Comparison of ENCODE assay signal across 21 mouse cellular contexts in the genomic region with DNA sequence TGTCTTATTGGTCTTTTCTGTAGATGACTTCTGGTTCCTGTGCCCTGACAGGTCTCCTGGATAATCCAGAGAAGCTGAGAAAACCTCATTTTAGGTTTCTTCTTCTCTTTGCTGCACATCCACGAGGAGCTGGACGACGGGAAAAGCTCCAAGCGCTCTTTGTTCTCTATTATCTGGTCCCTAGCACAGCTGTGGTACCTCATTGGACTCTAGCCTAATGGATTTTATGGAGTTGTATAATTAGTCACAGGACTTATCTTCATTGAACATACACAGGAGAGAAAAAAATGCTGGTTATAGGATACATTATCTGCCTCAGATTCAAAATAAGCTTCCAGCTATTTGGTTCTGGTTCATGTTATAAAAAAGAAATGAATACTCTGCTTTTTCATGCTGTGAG.
DNase-seq lines count a peak whose midpoint lies in the region; ATAC-seq lines count a peak whose summit lies in the region.
"Had no signal": no experiment of that assay in that cellular context is flagged by ENCODE, and none has a peak within 500 bp of the region (broad histone marks: within the 10 kb centered on the region; RNA-seq: fewer than 3 reads in every experiment).

No protein-coding gene starts in this region.

- peak; percentile 34; the same call in 1 of the 2 replicates for ATAC-seq in hindbrain, embryonic 14.5 days (ENCODE audit: low FRiP score)
- no peak for ATAC-seq in hindbrain, embryonic 13.5 days (ENCODE audit: low FRiP score)
- peak; percentile 53; the same call in 1 of the 2 replicates for ATAC-seq in midbrain, embryonic 13.5 days
- no peak for ATAC-seq in midbrain, embryonic 11.5 days (ENCODE audit: low FRiP score)
- peak; percentile 63 for ATAC-seq in midbrain, embryonic 14.5 days (ENCODE audit: low FRiP score, low TSS enrichment)
- ATAC-seq: forebrain, embryonic 13.5 days; forebrain, postnatal 0 days had no signal

- H3K9ac ChIP-seq in hindbrain, embryonic 14.5 days, result no peak overlapping the region
- no peak overlapping the region for H3K9ac ChIP-seq in hindbrain, embryonic 13.5 days
- H3K9ac ChIP-seq in midbrain, embryonic 13.5 days (replicated peaks), result no peak overlapping the region
- no peak overlapping the region for H3K9ac ChIP-seq in midbrain, embryonic 11.5 days (ENCODE audit: low read length)
- H3K9ac ChIP-seq in midbrain, embryonic 14.5 days (replicated peaks; ENCODE audit: low read length), result no peak overlapping the region
- H3K9ac ChIP-seq: embryonic facial prominence, embryonic 13.5 days; forebrain, embryonic 13.5 days; forebrain, postnatal 0 days; heart, embryonic 13.5 days; hindbrain, embryonic 15.5 days had no signal

- no peaks in the 10 kb centered on the region for H3K27me3 ChIP-seq in hindbrain, embryonic 14.5 days (ENCODE audit: control insufficient read depth, insufficient read depth, low read length)
- no peaks in the 10 kb centered on the region for H3K27me3 ChIP-seq in hindbrain, embryonic 13.5 days
- no peaks in the 10 kb centered on the region for H3K27me3 ChIP-seq in midbrain, embryonic 13.5 days
- no peaks in the 10 kb centered on the region for H3K27me3 ChIP-seq in midbrain, embryonic 11.5 days (ENCODE audit: control insufficient read depth, insufficient read depth, low read length)
- H3K27me3 ChIP-seq in midbrain, embryonic 14.5 days (ENCODE audit: control insufficient read depth, insufficient read depth, low read length), result no peaks in the 10 kb centered on the region
- H3K27me3 ChIP-seq: embryonic facial prominence, embryonic 13.5 days; forebrain, embryonic 13.5 days; heart, embryonic 13.5 days; hindbrain, embryonic 15.5 days had no signal

- H3K4me2 ChIP-seq in hindbrain, embryonic 14.5 days (replicated peaks), result no peak overlapping the region
- no peak overlapping the region for H3K4me2 ChIP-seq in hindbrain, embryonic 13.5 days
- no peak overlapping the region for H3K4me2 ChIP-seq in midbrain, embryonic 13.5 days (replicated peaks)
- no peak overlapping the region for H3K4me2 ChIP-seq in midbrain, embryonic 11.5 days
- no peak overlapping the region for H3K4me2 ChIP-seq in midbrain, embryonic 14.5 days (ENCODE audit: low read length)
- H3K4me2 ChIP-seq: embryonic facial prominence, embryonic 13.5 days; forebrain, embryonic 13.5 days; heart, embryonic 13.5 days; hindbrain, embryonic 15.5 days had no signal

- no peak overlapping the region for H3K27ac ChIP-seq in hindbrain, embryonic 14.5 days
- no peak overlapping the region for H3K27ac ChIP-seq in hindbrain, embryonic 13.5 days
- H3K27ac ChIP-seq in midbrain, embryonic 13.5 days, result peak overlapping the region; percentile 30; the same call in 1 of the 2 replicates
- no peak overlapping the region for H3K27ac ChIP-seq in midbrain, embryonic 11.5 days (ENCODE audit: low read depth, low read length)
- peak overlapping the region; percentile 49; the same call in 1 of the 2 replicates for H3K27ac ChIP-seq in midbrain, embryonic 14.5 days (replicated peaks; ENCODE audit: low read depth, low read length)
- H3K27ac ChIP-seq: embryonic facial prominence, embryonic 13.5 days; forebrain, embryonic 13.5 days; gastrocnemius, adult 2 months; heart, embryonic 13.5 days; hindbrain, embryonic 15.5 days had no signal

- no peak overlapping the region for H3K4me3 ChIP-seq in hindbrain, embryonic 14.5 days (replicated peaks; ENCODE audit: low read length)
- no peak overlapping the region for H3K4me3 ChIP-seq in hindbrain, embryonic 13.5 days
- H3K4me3 ChIP-seq in midbrain, embryonic 13.5 days (replicated peaks), result no peak overlapping the region
- no peak overlapping the region for H3K4me3 ChIP-seq in midbrain, embryonic 11.5 days (ENCODE audit: low read depth, low read length)
- H3K4me3 ChIP-seq in midbrain, embryonic 14.5 days (replicated peaks; ENCODE audit: low read depth, low read length), result no peak overlapping the region
- H3K4me3 ChIP-seq: embryonic facial prominence, embryonic 13.5 days; forebrain, embryonic 13.5 days; gastrocnemius, adult 2 months; heart, embryonic 13.5 days; hindbrain, embryonic 15.5 days had no signal

- H3K4me1 ChIP-seq in hindbrain, embryonic 14.5 days (replicated peaks; ENCODE audit: control insufficient read depth, insufficient read depth, low read length), result no peaks in the 10 kb centered on the region
- H3K4me1 ChIP-seq in hindbrain, embryonic 13.5 days (replicated peaks), result no peaks in the 10 kb centered on the region
- peaks cover 16% of the 10 kb centered on the region for H3K4me1 ChIP-seq in midbrain, embryonic 13.5 days (replicated peaks)
- H3K4me1 ChIP-seq in midbrain, embryonic 11.5 days (ENCODE audit: control insufficient read depth, insufficient read depth, low read length), result peaks cover 8% of the 10 kb centered on the region; the same call in 1 of the 2 replicates
- no peaks in the 10 kb centered on the region for H3K4me1 ChIP-seq in midbrain, embryonic 14.5 days (ENCODE audit: control insufficient read depth, insufficient read depth, low read length)
- H3K4me1 ChIP-seq: embryonic facial prominence, embryonic 13.5 days; heart, embryonic 13.5 days; hindbrain, embryonic 15.5 days had no signal

- 66% methylated on average over 4 of the region's 4 CpGs for WGBS in hindbrain, embryonic 14.5 days
- 76% methylated on average over 4 of the region's 4 CpGs for WGBS in hindbrain, embryonic 13.5 days
- 42% methylated on average over 4 of the region's 4 CpGs for WGBS in midbrain, embryonic 13.5 days
- WGBS in midbrain, embryonic 11.5 days, result 65% methylated on average over 4 of the region's 4 CpGs
- WGBS in midbrain, embryonic 14.5 days, result 34% methylated on average over 4 of the region's 4 CpGs

- peak; percentile 33 for DNase-seq in hindbrain, embryonic 14.5 days (ENCODE audit: low spot score)
- no peak for DNase-seq in midbrain, embryonic 11.5 days (ENCODE audit: low spot score, missing footprints)
- DNase-seq in midbrain, embryonic 14.5 days, result peak; percentile 56
- DNase-seq in thymus, adult 18-20 months, result no peak
- DNase-seq in left cerebral cortex, adult 8-10 months (ENCODE audit: low spot score in 2 of 2), result no peak
- DNase-seq: adrenal gland, adult 2 months; adrenal gland, postnatal 25 days; cerebellum, adult 11-12 months; cerebellum, adult 9-10 months; cerebellum, postnatal 25 days; forebrain, postnatal 0 days; gastrocnemius, adult 2 months; gastrocnemius, postnatal 36 days; heart, adult 11 months; heart, postnatal 36 days had no signal

- H3K36me3 ChIP-seq in hindbrain, embryonic 14.5 days (replicated peaks; ENCODE audit: control insufficient read depth, insufficient read depth), result no peaks in the 10 kb centered on the region
- no peaks in the 10 kb centered on the region for H3K36me3 ChIP-seq in hindbrain, embryonic 13.5 days
- H3K36me3 ChIP-seq in midbrain, embryonic 13.5 days, result no peaks in the 10 kb centered on the region
- H3K36me3 ChIP-seq in midbrain, embryonic 11.5 days (ENCODE audit: control insufficient read depth, insufficient read depth, low read length), result no peaks in the 10 kb centered on the region
- no peaks in the 10 kb centered on the region for H3K36me3 ChIP-seq in midbrain, embryonic 14.5 days (ENCODE audit: control insufficient read depth, insufficient read depth, low read length)
- H3K36me3 ChIP-seq: embryonic facial prominence, embryonic 13.5 days; heart, embryonic 13.5 days; hindbrain, embryonic 15.5 days had no signal

- no peaks in the 10 kb centered on the region for H3K9me3 ChIP-seq in hindbrain, embryonic 14.5 days (ENCODE audit: control insufficient read depth, low read length)
- no peaks in the 10 kb centered on the region for H3K9me3 ChIP-seq in hindbrain, embryonic 13.5 days
- H3K9me3 ChIP-seq in midbrain, embryonic 13.5 days, result no peaks in the 10 kb centered on the region
- no peaks in the 10 kb centered on the region for H3K9me3 ChIP-seq in midbrain, embryonic 11.5 days (ENCODE audit: control insufficient read depth, low read length)
- H3K9me3 ChIP-seq in midbrain, embryonic 14.5 days (ENCODE audit: control insufficient read depth, low read length), result no peaks in the 10 kb centered on the region
- H3K9me3 ChIP-seq: embryonic facial prominence, embryonic 13.5 days; forebrain, embryonic 13.5 days; heart, embryonic 13.5 days; hindbrain, embryonic 15.5 days had no signal

Comparison
In these comparisons a context has a peak if more than half of its experiments do, and no peak if none do; other contexts are left out.
1. ATAC-seq: peak in hindbrain, embryonic 14.5 days (single experiment), midbrain, embryonic 13.5 days (single experiment) and midbrain, embryonic 14.5 days (single experiment); none in hindbrain, embryonic 13.5 days (single experiment) and midbrain, embryonic 11.5 days (single experiment).
2. DNase-seq: peak in hindbrain, embryonic 14.5 days (single experiment) and midbrain, embryonic 14.5 days (single experiment); none in midbrain, embryonic 11.5 days (single experiment), thymus, adult 18-20 months (0 of 2) and left cerebral cortex, adult 8-10 months (0 of 2).
3. H3K27ac ChIP-seq: peak in midbrain, embryonic 13.5 days (single experiment) and midbrain, embryonic 14.5 days (single experiment); none in hindbrain, embryonic 14.5 days (single experiment), hindbrain, embryonic 13.5 days (single experiment) and midbrain, embryonic 11.5 days (single experiment).